Mouse (Mus musculus): ENCODE results near the gene Htatip2.

Gene Htatip2

GRCm38 (mm10) chr7:49778904-49779615, 20.1 kb downstream of the Htatip2 start:
- in situ Hi-C loops (cut with MboI; ENCODE audit: low pct_unique_long_range_greater_than_20kb in 1 of 2, low sequenced_read_pairs in 2 of 2, unreplicated experiment in 1 of 2): no loop called here

- in situ Hi-C loops (cut with MboI; ENCODE audit: low pct_unique_long_range_greater_than_20kb in 1 of 2, low sequenced_read_pairs in 2 of 2, unreplicated experiment in 1 of 2): loop anchor here in 1 of 2 experiments (10.0 kb wide), 1 partner anchor 142 kb away; no protein-coding TSS in a partner anchor
Measured at GRCm38 (mm10) chr7:49783017-49783416, 24.1 kb downstream of the Htatip2 start.

GRCm38 (mm10) chr7:49785141-49785540, 26.2 kb downstream of the Htatip2 start:
- in situ Hi-C loops (cut with MboI; ENCODE audit: low pct_unique_long_range_greater_than_20kb in 1 of 2, low sequenced_read_pairs in 2 of 2, unreplicated experiment in 1 of 2): loop anchor here in 1 of 2 experiments (10.0 kb wide), 1 partner anchor 140 kb away; no protein-coding TSS in a partner anchor

- in situ Hi-C loops (cut with MboI; ENCODE audit: low pct_unique_long_range_greater_than_20kb in 1 of 2, low sequenced_read_pairs in 2 of 2, unreplicated experiment in 1 of 2): loop anchor here in 1 of 2 experiments (10.0 kb wide), 1 partner anchor 138 kb away; no protein-coding TSS in a partner anchor
Measured at GRCm38 (mm10) chr7:49786618-49787382, 27.9 kb downstream of the Htatip2 start.

- in situ Hi-C loops (cut with MboI; ENCODE audit: low pct_unique_long_range_greater_than_20kb in 1 of 2, low sequenced_read_pairs in 2 of 2, unreplicated experiment in 1 of 2): loop anchor here in 1 of 2 experiments (10.0 kb wide), 1 partner anchor 137 kb away; no protein-coding TSS in a partner anchor
Measured at GRCm38 (mm10) chr7:49787383-49787645, 28.4 kb downstream of the Htatip2 start.

- in situ Hi-C loops (cut with MboI; ENCODE audit: low pct_unique_long_range_greater_than_20kb in 1 of 2, low sequenced_read_pairs in 2 of 2, unreplicated experiment in 1 of 2): loop anchor here in 1 of 2 experiments (10.0 kb wide), 1 partner anchor 130 kb away; no protein-coding TSS in a partner anchor
Measured at GRCm38 (mm10) chr7:49794304-49794703, 35.4 kb downstream of the Htatip2 start.

- in situ Hi-C loops (cut with MboI; ENCODE audit: low pct_unique_long_range_greater_than_20kb in 1 of 2, low sequenced_read_pairs in 2 of 2, unreplicated experiment in 1 of 2): loop anchor here in 1 of 2 experiments (10.0 kb wide), 1 partner anchor 128 kb away; no protein-coding TSS in a partner anchor
Measured at GRCm38 (mm10) chr7:49797171-49797570, 38.3 kb downstream of the Htatip2 start.

GRCm38 (mm10) chr7:49803511-49803910, 44.6 kb downstream of the Htatip2 start:
- in situ Hi-C loops (cut with MboI; ENCODE audit: low pct_unique_long_range_greater_than_20kb in 1 of 2, low sequenced_read_pairs in 2 of 2, unreplicated experiment in 1 of 2): no loop called here

GRCm38 (mm10) chr7:49804638-49805165, 45.8 kb downstream of the Htatip2 start:
- in situ Hi-C loops (cut with MboI; ENCODE audit: low pct_unique_long_range_greater_than_20kb in 1 of 2, low sequenced_read_pairs in 2 of 2, unreplicated experiment in 1 of 2): no loop called here

- in situ Hi-C loops (cut with MboI; ENCODE audit: low pct_unique_long_range_greater_than_20kb in 1 of 2, low sequenced_read_pairs in 2 of 2, unreplicated experiment in 1 of 2): no loop called here
Measured at GRCm38 (mm10) chr7:49805618-49806017, 46.7 kb downstream of the Htatip2 start.

- in situ Hi-C loops (cut with MboI; ENCODE audit: low pct_unique_long_range_greater_than_20kb in 1 of 2, low sequenced_read_pairs in 2 of 2, unreplicated experiment in 1 of 2): no loop called here
Measured at GRCm38 (mm10) chr7:49807093-49807682, 48.3 kb downstream of the Htatip2 start.

- in situ Hi-C loops (cut with MboI; ENCODE audit: low pct_unique_long_range_greater_than_20kb in 1 of 2, low sequenced_read_pairs in 2 of 2, unreplicated experiment in 1 of 2): no loop called here
Measured at GRCm38 (mm10) chr7:49807846-49808622, 49.1 kb downstream of the Htatip2 start.

GRCm38 (mm10) chr7:49809100-49809499, 50.2 kb downstream of the Htatip2 start:
- in situ Hi-C loops (cut with MboI; ENCODE audit: low pct_unique_long_range_greater_than_20kb in 1 of 2, low sequenced_read_pairs in 2 of 2, unreplicated experiment in 1 of 2): no loop called here

GRCm38 (mm10) chr7:49809562-49809961, 50.6 kb downstream of the Htatip2 start:
- in situ Hi-C loops (cut with MboI; ENCODE audit: low pct_unique_long_range_greater_than_20kb in 1 of 2, low sequenced_read_pairs in 2 of 2, unreplicated experiment in 1 of 2): no loop called here

- in situ Hi-C loops (cut with MboI; ENCODE audit: low pct_unique_long_range_greater_than_20kb in 1 of 2, low sequenced_read_pairs in 2 of 2, unreplicated experiment in 1 of 2): no loop called here
Measured at GRCm38 (mm10) chr7:49811346-49811745, 52.4 kb downstream of the Htatip2 start.

- in situ Hi-C loops (cut with MboI; ENCODE audit: low pct_unique_long_range_greater_than_20kb in 1 of 2, low sequenced_read_pairs in 2 of 2, unreplicated experiment in 1 of 2): no loop called here
Measured at GRCm38 (mm10) chr7:49819393-49819792, 60.5 kb downstream of the Htatip2 start.

- in situ Hi-C loops (cut with MboI; ENCODE audit: low pct_unique_long_range_greater_than_20kb in 1 of 2, low sequenced_read_pairs in 2 of 2, unreplicated experiment in 1 of 2): no loop called here
Measured at GRCm38 (mm10) chr7:49821370-49821769, 62.5 kb downstream of the Htatip2 start.

- in situ Hi-C loops (cut with MboI; ENCODE audit: low pct_unique_long_range_greater_than_20kb in 1 of 2, low sequenced_read_pairs in 2 of 2, unreplicated experiment in 1 of 2): no loop called here
Measured at GRCm38 (mm10) chr7:49822028-49822427, 63.1 kb downstream of the Htatip2 start.

All from mouse embryonic stem cell (cell line).